Mouse (Mus musculus) liver, embryonic 14.5 days (tissue): ENCODE measurements at regions not wholly inside any gene's neighbourhood (a gene's known extent, or its start where the extent isn't known, plus 50 kb on each side); places are given as distances from the start of the nearest gene placed in this dataset.

Experiments
- CTCF ChIP-seq: IDR thresholded peaks from 2 replicates; pipeline ENCODE4 v1.5.1; 2016; ENCODE audit warnings: antibody characterized with exemption, low read depth, control low read depth
- EP300 ChIP-seq: IDR thresholded peaks from 2 replicates; pipeline ENCODE4 v1.6.1; 2016; ENCODE audit warnings: antibody characterized with exemption, low read depth

- TF ChIP-seq EP300 (no peak), CTCF (no peak)
These were observed 104.8 kb upstream of the Ubr2 start for GRCm38 (mm10) chr17:47115141-47115540.
